Mouse (Mus musculus): ENCODE measurements around the gene Trak1. TPM values are rescaled to one million over a fixed set of nuclear protein-coding genes. Genes with fewer than 3 reads are reported as not detected.
A peak's percentile ranks its signal among the peaks of the same experiment; 100 is the strongest.

The Trak1 gene
- 10 to 100 TPM; 75.7 to 96.6 TPM for total RNA-seq (2021)
- long read RNA-seq, experiment 1, partial matches to known transcripts = 9 of 33 reads
- long read RNA-seq, experiment 1, other reads (novel, unspliced or antisense) = 23 of 33 reads
- long read RNA-seq, experiment 2, partial matches to known transcripts = 19 of 21 reads
- long read RNA-seq, experiment 2, other reads (novel, unspliced or antisense) = 2 of 21 reads

DNA sequence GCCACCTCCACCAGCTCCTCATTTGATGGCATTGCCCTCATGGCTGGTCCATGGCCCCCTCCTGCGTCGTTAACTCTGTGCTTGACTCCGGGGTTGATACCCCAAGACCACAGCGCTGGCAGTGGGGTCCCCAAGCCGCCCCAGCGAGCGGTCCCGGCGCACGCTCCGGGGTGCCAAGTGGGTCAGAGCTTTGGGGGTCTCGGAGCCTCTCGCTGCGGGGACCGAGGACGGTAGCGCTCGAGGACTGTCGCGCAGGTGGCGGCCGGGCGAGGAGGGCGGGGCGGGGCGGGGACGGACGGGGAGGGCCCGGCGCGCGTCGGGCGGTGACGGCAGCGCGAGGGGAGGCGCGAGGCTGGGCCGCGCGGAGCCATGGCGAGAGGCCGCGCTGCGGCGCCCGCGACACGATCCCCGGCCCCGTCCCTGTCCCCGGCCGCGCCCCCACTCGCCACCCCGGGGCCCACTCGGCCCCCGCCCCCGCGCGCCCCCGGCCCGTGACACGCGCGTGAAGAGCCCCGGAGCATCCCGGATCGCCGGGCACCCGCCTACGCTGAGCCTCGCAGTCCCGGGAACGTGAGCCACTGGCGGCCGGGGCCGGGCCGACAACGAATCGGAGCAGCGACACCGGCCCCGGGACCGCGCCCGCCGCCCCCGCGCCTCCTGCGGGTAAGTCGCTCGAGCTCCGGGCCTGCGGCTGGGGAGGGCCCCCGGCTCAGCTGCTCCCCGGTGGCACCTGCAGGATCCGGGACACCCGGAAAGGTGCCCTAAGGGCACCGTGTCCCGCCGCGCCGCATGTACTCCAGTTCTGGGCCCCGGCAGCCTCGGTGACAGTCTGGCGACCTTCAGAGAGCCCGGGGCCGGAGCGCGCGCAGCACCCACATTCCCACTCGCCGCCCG, at the start of gene Trak1:
Gene Trak1, plus strand, starts transcription at position 332 of the 894 bp plus-strand sequence.
- DNase-seq (ENCODE audit: low spot score in 2 of 2) = peak; percentile 72 to 76

DNA sequence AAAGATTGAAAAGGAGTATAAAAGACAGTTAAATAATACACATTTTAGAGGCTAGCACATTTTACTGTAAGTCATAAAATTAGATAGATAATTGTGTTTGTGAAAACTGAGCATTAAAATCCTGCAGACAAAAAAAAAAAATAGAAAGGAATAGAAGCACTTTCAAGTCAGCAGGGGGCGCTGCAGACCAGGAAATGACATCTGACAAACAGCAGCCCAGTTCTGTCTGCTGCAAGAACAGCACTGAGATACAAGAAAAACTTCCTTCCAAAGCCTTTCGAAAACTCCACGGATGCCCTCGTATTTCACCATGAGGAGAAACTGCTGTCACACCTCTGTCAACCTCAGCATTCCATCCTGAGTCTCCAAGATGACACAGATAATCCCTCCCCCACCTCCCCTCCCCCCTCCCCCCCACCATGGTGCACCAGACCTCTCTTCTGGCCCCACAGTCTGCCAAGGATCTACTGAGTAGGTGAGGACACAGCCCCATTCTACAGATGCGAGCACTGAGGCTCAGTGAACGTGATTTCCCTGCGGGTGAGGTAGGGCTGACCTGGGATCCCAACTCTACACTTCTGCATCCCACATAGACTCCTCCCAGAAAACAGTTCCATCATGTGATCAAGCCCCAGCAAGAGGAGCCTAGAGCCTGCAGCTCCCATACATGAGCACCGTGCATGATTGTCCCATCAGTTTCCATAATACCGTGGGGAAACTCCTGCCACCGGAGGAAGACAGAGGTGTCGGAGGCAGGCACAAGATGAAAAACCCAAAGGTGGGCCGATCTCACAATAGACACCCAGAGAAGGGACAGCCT, 49.1 kb upstream of the Trak1 start:
- DNase-seq (ENCODE audit: low spot score in 2 of 2) = peak; percentile 80 to 86

DNA sequence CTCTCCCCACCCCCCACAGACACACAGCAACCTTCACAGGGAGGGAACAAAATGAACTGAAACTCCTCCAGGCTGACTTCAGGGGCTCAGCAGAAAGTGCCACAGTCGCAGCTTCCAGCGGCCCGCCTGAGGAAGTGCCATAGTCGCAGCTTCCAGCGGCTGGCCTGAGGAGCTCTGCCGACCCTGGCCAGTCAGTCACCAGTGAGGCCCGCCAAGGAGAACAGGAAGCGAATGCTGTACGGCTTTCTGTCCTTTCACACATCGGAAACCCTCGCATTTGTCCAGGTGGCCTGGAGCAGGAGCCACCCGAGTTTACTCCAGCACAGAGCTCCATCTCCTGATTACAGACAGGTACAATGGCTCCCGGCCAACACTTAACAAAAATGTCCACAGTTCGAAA, 47.5 kb upstream of the Trak1 start:
- peak in 1 of 2 experiments; percentile 0 for DNase-seq (ENCODE audit: low spot score in 2 of 2)

DNA sequence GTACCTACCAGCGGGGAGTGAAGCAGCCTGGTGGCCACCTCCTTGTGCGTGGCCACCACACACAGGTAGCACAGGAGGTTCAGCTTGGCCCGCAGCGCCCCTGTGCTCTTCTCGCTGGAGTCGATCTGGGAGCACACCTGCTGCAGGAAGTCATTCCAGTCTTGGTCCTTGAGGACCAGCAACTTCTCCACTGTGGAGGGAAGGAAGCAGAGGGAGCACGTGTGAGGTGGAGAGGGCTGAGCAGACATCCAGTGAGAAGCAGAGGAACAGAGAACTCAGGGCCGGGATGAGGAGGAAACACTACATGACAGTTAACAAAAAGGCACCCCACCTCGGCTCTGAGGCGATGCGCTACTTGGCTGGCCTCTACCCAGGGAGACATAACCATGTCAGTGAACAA, 46.4 kb upstream of the Trak1 start:
- peak in 1 of 2 experiments; percentile 0 for DNase-seq (ENCODE audit: low spot score in 2 of 2)

DNA sequence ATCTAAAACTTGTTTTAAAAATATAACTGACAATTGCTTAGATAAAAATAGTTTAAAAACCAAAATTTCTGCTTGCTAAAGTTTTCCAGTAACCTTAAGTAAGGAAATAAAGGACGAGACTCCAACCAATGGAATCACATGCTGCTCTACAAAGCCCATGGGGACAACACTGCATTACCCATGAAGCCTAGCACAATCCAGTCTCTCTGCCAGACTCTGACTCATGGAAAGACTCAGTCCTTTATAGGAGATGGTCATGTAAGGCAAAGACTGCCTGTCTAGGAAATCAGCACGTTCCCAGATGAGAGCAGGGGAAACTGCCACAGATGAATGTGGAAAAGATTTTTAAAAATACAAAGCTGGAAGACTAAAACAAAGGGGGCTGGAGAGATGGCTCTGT, 43.3 kb upstream of the Trak1 start:
- no peak for DNase-seq (ENCODE audit: low spot score in 2 of 2)

DNA sequence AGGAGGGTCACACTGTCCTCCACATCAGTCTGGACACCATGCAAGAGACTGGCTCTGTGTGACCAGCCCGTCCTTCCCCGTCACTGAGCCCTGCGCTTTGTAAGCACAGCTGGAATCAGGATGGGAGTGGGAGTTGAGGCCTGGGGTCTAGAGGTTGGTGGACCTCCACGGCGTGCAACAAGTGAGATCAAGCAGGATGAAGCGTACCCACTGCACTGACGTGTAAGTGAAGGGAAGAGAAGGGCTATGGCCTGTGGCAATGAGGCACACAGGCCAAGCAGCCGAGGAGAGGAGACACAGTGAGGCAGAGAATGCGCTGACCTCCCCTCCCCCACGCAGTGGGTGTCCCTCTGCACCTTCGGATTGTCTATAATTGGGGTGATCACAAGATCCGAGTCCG, 42.5 kb upstream of the Trak1 start:
- DNase-seq (ENCODE audit: low spot score in 2 of 2) = no peak

DNA sequence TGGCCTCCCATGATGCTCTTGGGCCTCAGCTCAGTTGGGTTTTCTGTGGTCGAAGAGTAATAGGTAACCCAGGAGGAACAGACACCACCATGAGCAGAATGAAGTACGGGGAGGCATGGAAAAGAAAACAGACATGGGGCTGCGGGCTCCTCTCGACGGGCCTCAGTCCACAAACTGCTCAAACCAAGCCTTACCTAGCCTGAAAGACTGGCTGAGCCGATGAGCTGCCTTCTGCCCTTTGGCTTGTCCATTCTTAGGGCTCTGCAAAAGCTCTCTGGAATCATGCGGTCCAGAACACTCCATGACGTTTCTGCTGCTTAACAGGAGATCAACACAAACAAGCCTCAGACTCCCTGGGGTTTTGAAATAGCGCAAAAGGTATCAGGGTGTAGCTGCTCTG, 40.2 kb upstream of the Trak1 start:
- DNase-seq (ENCODE audit: low spot score in 2 of 2) = no peak

DNA sequence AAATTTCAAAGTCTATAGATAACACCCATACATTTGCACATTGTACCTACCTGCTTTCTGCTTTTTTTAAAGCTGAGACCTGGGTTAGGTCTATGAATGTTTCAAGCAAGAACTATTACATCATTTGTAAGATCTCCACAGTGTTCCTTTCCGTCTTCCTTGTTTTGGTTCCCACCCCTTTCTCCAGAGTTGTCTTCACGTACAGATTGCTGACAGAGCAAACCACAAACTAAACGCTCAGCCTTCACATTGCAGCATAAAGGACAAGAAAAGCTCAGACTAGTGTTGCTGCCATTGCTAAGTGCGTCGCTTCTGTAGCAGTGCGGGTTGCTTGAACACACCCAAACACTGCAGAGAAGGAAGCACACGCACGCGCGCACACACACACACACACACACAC, 32.0 kb upstream of the Trak1 start:
- DNase-seq (ENCODE audit: low spot score in 2 of 2) = no peak

DNA sequence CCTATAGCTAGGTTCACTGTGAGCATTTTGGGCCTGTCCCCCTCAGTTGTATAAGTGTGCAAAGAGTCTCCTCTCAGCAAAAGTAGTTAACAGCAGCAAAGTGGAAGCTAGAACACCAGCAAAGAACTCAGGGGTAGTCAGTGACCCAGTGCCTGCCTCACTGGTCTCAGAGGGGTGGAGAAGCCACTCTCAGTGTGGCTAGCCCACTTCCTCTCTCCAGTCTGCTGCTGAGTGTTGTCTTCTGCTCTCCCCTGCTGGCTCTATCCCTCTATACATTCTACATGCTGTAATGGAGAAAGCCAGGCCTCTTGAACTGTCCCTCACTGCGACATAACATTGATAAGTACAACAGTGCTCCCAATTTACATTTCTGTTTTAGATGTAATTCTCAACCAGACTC, 26.2 kb upstream of the Trak1 start:
- DNase-seq (ENCODE audit: low spot score in 2 of 2) = no peak

DNA sequence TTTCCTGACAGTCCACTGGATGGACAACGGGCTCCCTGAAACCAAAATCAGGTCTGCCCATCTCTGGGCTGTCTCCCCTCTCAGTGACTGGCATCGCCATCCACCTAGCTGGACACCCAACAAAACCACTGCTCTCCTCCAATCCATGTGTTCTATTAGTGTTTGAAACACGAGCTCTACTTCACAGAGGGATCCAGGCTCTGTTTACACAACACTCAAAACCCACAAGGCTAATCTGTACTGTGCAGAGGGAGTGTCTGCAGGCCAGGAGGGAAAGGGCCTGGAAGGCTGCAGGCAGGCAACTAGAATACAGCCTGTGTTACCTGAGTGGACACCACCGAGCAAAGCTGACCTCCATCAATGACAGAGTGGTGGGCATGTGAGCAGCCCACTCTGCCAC, 25.7 kb upstream of the Trak1 start:
- DNase-seq (ENCODE audit: low spot score in 2 of 2) = no peak

DNA sequence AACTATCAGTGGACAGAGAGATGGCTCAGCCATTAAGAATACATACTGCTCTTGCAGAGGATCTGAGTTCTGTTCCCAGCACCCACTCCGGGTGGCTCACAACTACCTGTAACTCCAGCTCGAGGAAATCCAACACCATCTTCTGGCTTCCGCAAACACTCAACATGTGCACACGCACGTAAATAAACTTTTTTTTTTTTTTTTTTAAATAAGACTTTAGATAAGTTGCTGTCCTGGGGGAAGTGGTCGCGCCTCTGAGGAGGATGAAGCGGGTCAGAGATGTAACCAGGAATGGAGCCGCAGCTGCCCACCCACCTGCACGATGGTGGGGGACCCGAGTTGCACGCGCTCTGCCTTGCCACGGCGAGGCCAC, 20.6 kb upstream of the Trak1 start:
- no peak for DNase-seq (ENCODE audit: low spot score in 2 of 2)

DNA sequence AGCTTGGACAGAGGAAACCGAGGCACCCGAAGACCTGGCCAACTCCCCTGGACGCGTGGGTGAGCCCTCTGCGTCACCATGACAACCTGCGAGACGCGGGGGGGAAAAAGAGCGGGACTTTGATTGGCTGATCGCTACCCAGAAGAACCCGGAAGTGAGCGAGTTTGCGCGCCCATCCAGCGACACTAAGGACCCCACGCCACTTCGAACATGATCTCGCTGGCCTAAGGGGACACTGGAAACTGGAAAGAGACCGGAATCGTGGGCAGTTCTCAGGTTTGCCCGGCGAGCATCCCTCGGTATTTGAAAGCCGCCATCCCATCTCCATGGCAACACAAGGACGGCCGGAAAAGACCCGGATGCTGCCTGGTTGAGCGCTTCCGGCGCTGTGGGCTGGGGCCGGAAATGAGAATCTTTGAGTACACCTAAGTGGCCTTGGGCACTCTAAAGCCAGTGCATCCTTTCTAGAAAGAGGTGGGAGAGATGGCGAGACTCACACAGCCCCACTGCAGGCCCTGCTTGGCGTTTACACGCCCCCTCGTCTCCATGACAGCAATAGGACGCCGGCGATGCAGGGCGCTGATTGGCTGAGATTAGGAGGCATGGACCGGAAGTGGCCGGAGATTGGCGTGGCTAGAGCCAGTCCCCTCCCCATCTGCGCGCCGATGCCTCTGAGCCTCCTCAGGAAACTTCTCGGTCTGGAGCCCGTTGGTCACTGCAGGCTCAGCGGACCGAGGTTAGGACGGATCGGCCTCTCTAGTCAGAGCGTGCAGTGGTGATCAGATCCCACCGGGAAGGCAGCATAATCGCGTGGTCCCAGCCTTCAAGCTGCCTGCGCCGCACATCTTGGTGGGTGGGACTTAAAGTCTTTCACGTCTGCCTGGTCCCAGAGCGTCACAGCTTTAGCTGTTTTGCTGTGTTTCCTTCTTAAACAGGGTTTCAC, 19.9 kb upstream of the Trak1 start, which contains the start of gene Ulk4:
Gene Ulk4, minus strand, starts transcription at position 80 of the 943 bp plus-strand sequence.
- DNase-seq (ENCODE audit: low spot score in 2 of 2) = peak; percentile 83 to 84

DNA sequence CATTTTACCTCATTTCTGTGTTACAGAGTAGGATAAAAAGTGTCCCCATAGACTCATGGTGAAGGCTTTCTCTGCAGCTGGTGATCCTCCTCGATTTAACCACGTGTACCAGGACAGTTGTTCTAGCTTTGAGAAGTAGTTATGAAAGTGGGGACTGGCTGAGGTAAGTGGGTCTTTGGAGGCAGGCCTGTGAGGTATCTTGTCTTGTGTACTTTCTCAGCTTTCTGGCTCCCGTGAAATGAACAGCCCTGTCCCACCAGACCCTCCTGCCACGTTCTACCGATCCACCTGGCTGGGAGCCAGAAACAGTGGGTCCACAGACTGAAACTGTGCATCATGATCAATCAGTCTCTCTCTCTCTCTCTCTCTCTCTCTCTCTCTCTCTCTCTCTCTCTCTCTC, 18.1 kb upstream of the Trak1 start:
- DNase-seq (ENCODE audit: low spot score in 2 of 2) = no peak

DNA sequence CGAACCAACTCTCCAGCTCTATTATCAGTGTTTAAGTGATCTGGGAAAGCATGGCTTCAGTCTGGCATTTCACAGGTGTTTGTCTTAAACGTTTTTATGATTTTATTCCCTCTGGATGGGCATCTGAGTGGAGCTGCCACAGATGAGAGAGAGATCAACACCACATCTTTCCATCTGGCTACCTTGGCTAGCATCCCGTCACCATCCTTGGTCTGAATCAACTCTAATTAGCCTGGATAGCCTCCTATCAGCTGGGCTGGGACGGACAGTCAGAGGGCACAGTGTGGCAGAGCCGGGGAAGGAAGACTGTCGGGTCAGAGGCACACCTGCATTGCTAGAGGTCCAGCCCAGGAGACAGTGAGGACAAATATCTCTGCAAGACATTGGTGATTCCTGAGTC, 15.4 kb upstream of the Trak1 start:
- no peak for DNase-seq (ENCODE audit: low spot score in 2 of 2)

DNA sequence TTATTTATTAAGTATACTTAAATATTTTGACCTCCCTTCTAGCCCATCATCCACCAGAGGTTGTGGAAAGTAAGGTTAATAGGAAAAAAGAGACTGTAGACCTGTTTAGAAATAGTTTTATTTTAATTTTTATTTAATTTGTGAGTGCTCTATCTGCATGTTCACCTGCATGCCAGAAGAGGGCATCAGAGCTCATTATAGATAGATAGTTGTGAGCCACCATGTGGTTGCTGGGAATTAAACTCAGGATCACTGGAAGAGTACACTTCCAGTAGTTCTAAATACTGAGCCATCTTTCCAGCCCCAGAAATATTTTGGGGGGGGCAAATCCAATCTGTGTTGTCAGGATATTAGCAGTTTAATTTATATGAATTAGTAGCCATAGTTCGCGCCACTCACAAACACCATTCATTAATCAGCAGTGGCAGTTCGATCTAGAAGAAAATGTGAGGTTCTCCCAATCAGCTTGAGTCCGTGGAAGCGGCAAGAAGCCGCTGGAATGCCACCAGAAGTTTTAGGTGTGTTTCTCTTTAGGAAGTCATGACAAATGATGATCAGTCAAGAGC, 13.6 kb upstream of the Trak1 start:
- no peak for DNase-seq (ENCODE audit: low spot score in 2 of 2)

DNA sequence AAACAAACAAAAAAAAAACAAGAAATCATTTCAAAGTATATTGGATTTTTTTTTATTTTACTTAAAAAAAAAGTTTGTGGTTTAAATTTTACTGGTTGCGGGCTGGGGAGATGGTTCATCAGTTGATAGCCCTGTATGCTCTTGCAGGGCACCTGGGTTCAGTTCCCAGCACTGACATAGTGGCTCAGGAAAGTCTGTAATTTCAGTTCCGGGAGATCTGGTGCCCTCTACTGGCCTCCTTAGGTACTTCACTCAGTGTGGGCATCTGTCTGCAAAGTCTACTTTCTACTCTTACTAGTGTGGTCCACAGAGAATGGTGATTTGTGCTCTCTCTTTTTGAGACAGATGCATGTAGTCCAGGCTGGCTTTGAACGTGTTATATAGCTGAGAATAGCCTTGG, 12.9 kb upstream of the Trak1 start:
- no peak for DNase-seq (ENCODE audit: low spot score in 2 of 2)

DNA sequence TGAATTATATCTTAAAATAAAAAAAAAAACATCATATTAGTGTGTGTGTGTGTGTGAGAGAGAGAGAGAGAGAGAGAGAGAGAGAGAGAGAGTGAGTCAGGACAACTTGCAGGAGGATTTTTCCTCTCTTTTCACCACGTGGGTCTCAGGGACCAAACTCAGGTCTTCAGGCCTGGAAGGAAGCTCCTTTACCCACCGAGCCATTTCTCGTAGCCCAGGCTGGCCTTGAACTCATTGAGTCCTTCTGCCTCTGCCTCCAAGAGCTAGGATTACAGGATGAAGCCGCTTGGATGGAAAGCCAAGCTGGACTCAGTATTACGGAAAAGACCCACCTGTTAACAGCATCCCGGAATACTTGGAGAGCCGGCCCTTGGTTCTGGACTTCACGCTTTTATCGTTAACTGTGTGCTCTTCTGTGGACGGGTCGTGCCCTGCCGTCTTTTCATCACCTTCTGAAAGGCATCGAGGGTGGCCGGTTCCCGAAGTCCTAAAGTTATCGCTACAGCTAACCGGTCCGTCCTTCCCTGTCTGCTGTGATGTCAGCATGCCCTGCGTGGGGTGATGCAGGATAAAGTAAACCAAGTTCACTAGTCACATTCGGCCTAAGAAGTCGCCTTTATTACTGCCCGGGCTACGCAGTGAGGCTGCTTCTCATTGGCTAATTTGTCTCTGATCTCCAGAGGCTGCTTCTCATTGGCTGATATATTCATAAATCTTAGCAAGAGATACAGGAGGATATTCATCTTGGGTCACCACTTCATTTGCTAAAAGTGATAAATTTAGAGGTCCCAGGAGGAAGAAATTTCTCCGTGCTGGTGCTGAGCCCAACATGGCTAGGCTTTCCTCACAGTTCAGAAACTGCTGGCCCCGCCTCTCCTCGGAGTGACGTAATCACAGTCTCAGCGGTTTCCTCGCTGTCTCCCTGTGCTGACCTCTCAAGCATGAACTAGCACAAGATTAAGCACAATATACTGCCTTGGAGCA, 11.7 kb upstream of the Trak1 start:
- peak; percentile 62 to 73 for DNase-seq (ENCODE audit: low spot score in 2 of 2)

DNA sequence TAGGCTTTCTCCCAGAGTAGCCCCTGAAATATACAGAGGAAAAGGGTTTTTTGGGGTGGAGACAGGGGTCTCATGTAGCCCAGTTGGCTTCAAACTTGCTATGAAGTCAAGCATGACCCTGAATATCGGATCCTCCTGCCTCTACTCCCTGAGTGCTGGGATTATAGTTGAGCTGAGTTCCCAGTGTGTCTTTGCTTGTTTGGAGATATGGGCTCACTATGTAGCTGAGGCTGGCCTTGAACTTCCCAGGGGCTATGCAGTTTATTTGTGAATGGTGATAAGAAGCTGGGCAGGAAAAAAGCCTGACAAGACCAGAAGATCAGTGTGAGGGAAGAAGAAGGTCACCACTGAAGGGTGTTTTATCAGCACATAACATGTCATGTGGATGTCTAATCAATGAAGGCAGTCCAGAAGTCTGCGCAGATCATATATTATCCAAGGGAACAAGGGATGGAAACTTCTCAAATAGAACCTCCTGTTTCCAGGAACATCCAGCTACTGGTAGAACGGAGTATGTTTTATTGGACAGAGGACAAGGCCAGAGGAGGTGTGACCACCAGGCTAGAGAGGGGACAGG, 10.9 kb upstream of the Trak1 start:
- no peak for DNase-seq (ENCODE audit: low spot score in 2 of 2)

DNA sequence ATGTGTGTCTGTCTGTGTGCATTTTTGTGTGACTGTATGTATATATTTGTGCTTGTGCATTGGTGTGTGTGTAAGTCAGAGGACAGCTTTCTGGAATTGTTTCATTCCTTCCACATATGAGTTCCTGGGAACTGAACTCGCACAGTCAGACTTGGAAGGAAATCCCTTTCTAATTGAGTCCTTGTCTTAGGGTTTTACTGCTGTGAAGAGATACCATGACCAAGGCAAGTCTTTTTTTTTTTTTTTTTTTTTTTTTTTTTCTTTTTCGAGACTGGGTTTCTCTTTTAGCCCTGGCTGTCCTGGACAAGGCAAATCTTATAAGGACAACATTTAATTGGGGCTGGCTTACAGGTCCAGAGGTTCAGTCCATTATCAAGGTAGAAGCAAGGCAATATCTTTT, 6.0 kb upstream of the Trak1 start:
- DNase-seq (ENCODE audit: low spot score in 2 of 2) = no peak

Measured in adrenal gland, adult 18-20 months (tissue).